Comparison of ENCODE assay signal across 20 mouse cellular contexts in genomic region chr8:105692449-105693182, GRCm38 (mm10). TPM values are rescaled to one million over a fixed set of nuclear protein-coding genes. Genes with fewer than 3 reads are reported as not detected.
DNase-seq lines count a peak whose midpoint lies in the region; ATAC-seq lines count a peak whose summit lies in the region.
"Had no signal": no experiment of that assay in that cellular context is flagged by ENCODE, and none has a peak within 500 bp of the region (broad histone marks: within the 10 kb centered on the region; RNA-seq: fewer than 3 reads in every experiment).

No protein-coding gene starts in this region.

- no peak overlapping the region for H3K4me3 ChIP-seq in forebrain, embryonic 11.5 days (ENCODE audit: low read depth, low read length)
- no peak overlapping the region for H3K4me3 ChIP-seq in forebrain, embryonic 15.5 days
- no peak overlapping the region for H3K4me3 ChIP-seq in hindbrain, embryonic 15.5 days
- H3K4me3 ChIP-seq in hindbrain, embryonic 16.5 days (ENCODE audit: low read length), result no peak overlapping the region
- H3K4me3 ChIP-seq in midbrain, embryonic 13.5 days (replicated peaks), result no peak overlapping the region
- no peak overlapping the region for H3K4me3 ChIP-seq in midbrain, embryonic 16.5 days (ENCODE audit: low read depth, low read length)
- H3K4me3 ChIP-seq: heart, adult 2 months had no signal

- WGBS in forebrain, embryonic 11.5 days, result 96% methylated on average over 11 of the region's 11 CpGs
- 94% methylated on average over 11 of the region's 11 CpGs for WGBS in forebrain, embryonic 15.5 days
- 95% methylated on average over 11 of the region's 11 CpGs for WGBS in hindbrain, embryonic 15.5 days
- 96% methylated on average over 11 of the region's 11 CpGs for WGBS in hindbrain, embryonic 16.5 days
- WGBS in midbrain, embryonic 13.5 days, result 95% methylated on average over 11 of the region's 11 CpGs
- WGBS in midbrain, embryonic 16.5 days, result 94% methylated on average over 11 of the region's 11 CpGs

- H3K27ac ChIP-seq in forebrain, embryonic 11.5 days (ENCODE audit: low read depth, low read length), result no peak overlapping the region
- H3K27ac ChIP-seq in forebrain, embryonic 15.5 days (replicated peaks), result no peak overlapping the region
- H3K27ac ChIP-seq in hindbrain, embryonic 15.5 days (replicated peaks), result 0 out of 2 replicates have a peak overlapping the region, but pooled peaks have one; percentile 93
- H3K27ac ChIP-seq in hindbrain, embryonic 16.5 days (ENCODE audit: low read depth, low read length), result no peak overlapping the region
- no peak overlapping the region for H3K27ac ChIP-seq in midbrain, embryonic 13.5 days
- no peak overlapping the region for H3K27ac ChIP-seq in midbrain, embryonic 16.5 days (ENCODE audit: low read length)
- H3K27ac ChIP-seq: embryonic facial prominence, embryonic 15.5 days; forebrain, embryonic 10.5 days; heart, adult 2 months had no signal

- ATAC-seq in forebrain, embryonic 11.5 days (replicated peaks; ENCODE audit: low FRiP score), result no peak
- ATAC-seq in forebrain, embryonic 15.5 days (replicated peaks), result no peak
- no peak for ATAC-seq in hindbrain, embryonic 15.5 days (ENCODE audit: low FRiP score, low read depth)
- ATAC-seq in hindbrain, embryonic 16.5 days, result no peak
- no peak for ATAC-seq in midbrain, embryonic 13.5 days
- ATAC-seq in midbrain, embryonic 16.5 days, result no peak
- ATAC-seq: inflammation-experienced regulatory T-cells, adult 6 months had no signal

- no peak overlapping the region for H3K9ac ChIP-seq in forebrain, embryonic 11.5 days (ENCODE audit: low read length)
- H3K9ac ChIP-seq in forebrain, embryonic 15.5 days (replicated peaks), result no peak overlapping the region
- no peak overlapping the region for H3K9ac ChIP-seq in hindbrain, embryonic 15.5 days
- H3K9ac ChIP-seq in hindbrain, embryonic 16.5 days (ENCODE audit: low read depth, low read length), result no peak overlapping the region
- H3K9ac ChIP-seq in midbrain, embryonic 13.5 days (replicated peaks), result 0 out of 2 replicates have a peak overlapping the region, but pooled peaks have one; percentile 2
- no peak overlapping the region for H3K9ac ChIP-seq in midbrain, embryonic 16.5 days (ENCODE audit: low read depth, low read length)
- H3K9ac ChIP-seq: embryonic facial prominence, embryonic 15.5 days; heart, embryonic 12.5 days had no signal

- DNase-seq in forebrain, embryonic 11.5 days (ENCODE audit: low spot score), result peak; percentile 47
- DNase-seq: adrenal gland, adult 2 months; adrenal gland, postnatal 25 days; embryo, embryonic 11 days; gastrocnemius, postnatal 10 days; heart, adult 2 months; heart, postnatal 4 days had no signal

- peaks cover 4% of the 10 kb centered on the region; the same call in 1 of the 2 replicates for H3K9me3 ChIP-seq in forebrain, embryonic 11.5 days (ENCODE audit: control insufficient read depth, low read length)
- H3K9me3 ChIP-seq in forebrain, embryonic 15.5 days, result no peaks in the 10 kb centered on the region
- H3K9me3 ChIP-seq in hindbrain, embryonic 15.5 days, result no peaks in the 10 kb centered on the region
- H3K9me3 ChIP-seq in hindbrain, embryonic 16.5 days (ENCODE audit: control insufficient read depth, low read length), result no peaks in the 10 kb centered on the region
- H3K9me3 ChIP-seq in midbrain, embryonic 13.5 days, result no peaks in the 10 kb centered on the region
- no peaks in the 10 kb centered on the region for H3K9me3 ChIP-seq in midbrain, embryonic 16.5 days (replicated peaks; ENCODE audit: control insufficient read depth, low read length, poor library complexity, severe bottlenecking)
- H3K9me3 ChIP-seq: embryonic facial prominence, embryonic 15.5 days; hindbrain, embryonic 12.5 days had no signal

- no peaks in the 10 kb centered on the region; the same call in 1 of the 2 replicates for H3K4me1 ChIP-seq in forebrain, embryonic 11.5 days (replicated peaks; ENCODE audit: control insufficient read depth, insufficient read depth, low read length)
- peaks cover 16% of the 10 kb centered on the region for H3K4me1 ChIP-seq in forebrain, embryonic 15.5 days
- H3K4me1 ChIP-seq in hindbrain, embryonic 15.5 days (replicated peaks), result peaks cover 23% of the 10 kb centered on the region
- peaks cover 9% of the 10 kb centered on the region for H3K4me1 ChIP-seq in hindbrain, embryonic 16.5 days (ENCODE audit: control insufficient read depth, insufficient read depth, low read depth, low read length)
- H3K4me1 ChIP-seq in midbrain, embryonic 13.5 days (replicated peaks), result peaks cover 25% of the 10 kb centered on the region
- peaks cover 15% of the 10 kb centered on the region for H3K4me1 ChIP-seq in midbrain, embryonic 16.5 days (ENCODE audit: control insufficient read depth, insufficient read depth, low read length)

- no peak overlapping the region for H3K4me2 ChIP-seq in forebrain, embryonic 11.5 days (ENCODE audit: low read depth, low read length, severe bottlenecking)
- no peak overlapping the region for H3K4me2 ChIP-seq in forebrain, embryonic 15.5 days (replicated peaks)
- no peak overlapping the region for H3K4me2 ChIP-seq in hindbrain, embryonic 15.5 days
- H3K4me2 ChIP-seq in hindbrain, embryonic 16.5 days (ENCODE audit: low read length), result no peak overlapping the region
- H3K4me2 ChIP-seq in midbrain, embryonic 13.5 days (replicated peaks), result no peak overlapping the region
- no peak overlapping the region for H3K4me2 ChIP-seq in midbrain, embryonic 16.5 days (ENCODE audit: low read length)

- H3K36me3 ChIP-seq in forebrain, embryonic 11.5 days (ENCODE audit: control insufficient read depth, insufficient read depth, low read length), result no peaks in the 10 kb centered on the region; the same call in 1 of the 2 replicates
- peaks cover 17% of the 10 kb centered on the region for H3K36me3 ChIP-seq in forebrain, embryonic 15.5 days
- peaks cover 22% of the 10 kb centered on the region for H3K36me3 ChIP-seq in hindbrain, embryonic 15.5 days
- peaks cover 10% of the 10 kb centered on the region for H3K36me3 ChIP-seq in hindbrain, embryonic 16.5 days (ENCODE audit: control insufficient read depth, insufficient read depth, low read length)
- peaks cover 25% of the 10 kb centered on the region for H3K36me3 ChIP-seq in midbrain, embryonic 13.5 days
- H3K36me3 ChIP-seq in midbrain, embryonic 16.5 days (ENCODE audit: control insufficient read depth, insufficient read depth, low read length), result peaks cover 14% of the 10 kb centered on the region

- H3K27me3 ChIP-seq in forebrain, embryonic 11.5 days (ENCODE audit: control insufficient read depth, insufficient read depth, low read length), result no peaks in the 10 kb centered on the region; the same call in 1 of the 2 replicates
- H3K27me3 ChIP-seq in forebrain, embryonic 15.5 days, result no peaks in the 10 kb centered on the region
- H3K27me3 ChIP-seq in hindbrain, embryonic 15.5 days, result no peaks in the 10 kb centered on the region
- no peaks in the 10 kb centered on the region for H3K27me3 ChIP-seq in hindbrain, embryonic 16.5 days (replicated peaks; ENCODE audit: control insufficient read depth, insufficient read depth, low read length)
- H3K27me3 ChIP-seq in midbrain, embryonic 13.5 days, result no peaks in the 10 kb centered on the region
- H3K27me3 ChIP-seq in midbrain, embryonic 16.5 days (ENCODE audit: control insufficient read depth, insufficient read depth, low read depth, low read length), result no peaks in the 10 kb centered on the region
- H3K27me3 ChIP-seq: hindbrain, embryonic 12.5 days had no signal

RNA-seq across cellular contexts. Expression of gene Carmil2, which starts 6.5 kb away (rescaled TPM):
- polyA plus RNA-seq in forebrain, embryonic 11.5 days (2014; fragmentation: Nextera tagmentation; extraction: Ambion mirVana), result 1.8 and 2.0 TPM in 2 replicates
- 12.1 and 12.3 TPM in 2 replicates for polyA plus RNA-seq in forebrain, embryonic 15.5 days (2015; fragmentation: Nextera tagmentation; extraction: Ambion mirVana)
- 23.5 and 28.7 TPM in 2 replicates for polyA plus RNA-seq in hindbrain, embryonic 15.5 days (2015; fragmentation: Nextera tagmentation; extraction: Ambion mirVana)
- polyA plus RNA-seq in hindbrain, embryonic 16.5 days (2015; fragmentation: Nextera tagmentation; extraction: Ambion mirVana), result 22.0 and 22.1 TPM in 2 replicates
- 11.0 and 12.5 TPM in 2 replicates for polyA plus RNA-seq in midbrain, embryonic 13.5 days (2015; fragmentation: Nextera tagmentation; extraction: Ambion mirVana)
- polyA plus RNA-seq in midbrain, embryonic 16.5 days (2015; fragmentation: Nextera tagmentation; extraction: Ambion mirVana), result 22.9 and 23.0 TPM in 2 replicates

RNA-seq across cellular contexts. Expression of gene Acd, which starts 8.3 kb away (rescaled TPM):
- polyA plus RNA-seq in forebrain, embryonic 11.5 days (2014; fragmentation: Nextera tagmentation; extraction: Ambion mirVana), result 76.9 and 83.6 TPM in 2 replicates
- polyA plus RNA-seq in forebrain, embryonic 15.5 days (2015; fragmentation: Nextera tagmentation; extraction: Ambion mirVana), result 105 and 107 TPM in 2 replicates
- 85.1 and 92.6 TPM in 2 replicates for polyA plus RNA-seq in hindbrain, embryonic 15.5 days (2015; fragmentation: Nextera tagmentation; extraction: Ambion mirVana)
- 91.7 and 96.4 TPM in 2 replicates for polyA plus RNA-seq in hindbrain, embryonic 16.5 days (2015; fragmentation: Nextera tagmentation; extraction: Ambion mirVana)
- 94.7 and 101 TPM in 2 replicates for polyA plus RNA-seq in midbrain, embryonic 13.5 days (2015; fragmentation: Nextera tagmentation; extraction: Ambion mirVana)
- polyA plus RNA-seq in midbrain, embryonic 16.5 days (2015; fragmentation: Nextera tagmentation; extraction: Ambion mirVana), result 95.6 and 97.6 TPM in 2 replicates

RNA-seq across cellular contexts. Expression of gene Pard6a, which starts 8.3 kb away (rescaled TPM):
- polyA plus RNA-seq in forebrain, embryonic 11.5 days (2014; fragmentation: Nextera tagmentation; extraction: Ambion mirVana), result 24.9 and 25.1 TPM in 2 replicates
- polyA plus RNA-seq in forebrain, embryonic 15.5 days (2015; fragmentation: Nextera tagmentation; extraction: Ambion mirVana), result 47.1 and 52.0 TPM in 2 replicates
- 55.1 and 57.1 TPM in 2 replicates for polyA plus RNA-seq in hindbrain, embryonic 15.5 days (2015; fragmentation: Nextera tagmentation; extraction: Ambion mirVana)
- 62.5 and 63.8 TPM in 2 replicates for polyA plus RNA-seq in hindbrain, embryonic 16.5 days (2015; fragmentation: Nextera tagmentation; extraction: Ambion mirVana)
- 42.5 and 43.6 TPM in 2 replicates for polyA plus RNA-seq in midbrain, embryonic 13.5 days (2015; fragmentation: Nextera tagmentation; extraction: Ambion mirVana)
- polyA plus RNA-seq in midbrain, embryonic 16.5 days (2015; fragmentation: Nextera tagmentation; extraction: Ambion mirVana), result 50.2 and 57.9 TPM in 2 replicates

RNA-seq across cellular contexts. Expression of gene 4933405L10Rik, which starts 14.8 kb away (rescaled TPM):
- polyA plus RNA-seq in forebrain, embryonic 11.5 days (2014; fragmentation: Nextera tagmentation; extraction: Ambion mirVana), result 0.36 TPM in 1 of 2 replicates, not detected in the other
- 0.15 TPM in 1 of 2 replicates, not detected in the other for polyA plus RNA-seq in forebrain, embryonic 15.5 days (2015; fragmentation: Nextera tagmentation; extraction: Ambion mirVana)
- polyA plus RNA-seq in hindbrain, embryonic 15.5 days (2015; fragmentation: Nextera tagmentation; extraction: Ambion mirVana), result 0.20 and 0.23 TPM in 2 replicates
- polyA plus RNA-seq in hindbrain, embryonic 16.5 days (2015; fragmentation: Nextera tagmentation; extraction: Ambion mirVana), result 0.15 and 0.24 TPM in 2 replicates
- 0.13 and 0.31 TPM in 2 replicates for polyA plus RNA-seq in midbrain, embryonic 13.5 days (2015; fragmentation: Nextera tagmentation; extraction: Ambion mirVana)
- 0.28 and 0.45 TPM in 2 replicates for polyA plus RNA-seq in midbrain, embryonic 16.5 days (2015; fragmentation: Nextera tagmentation; extraction: Ambion mirVana)
- polyA plus RNA-seq: adrenal gland, adult 2 months; erythroblast, embryonic 14.5 days; heart, adult 2 months; heart, embryonic 12.5 days; heart, embryonic 16.5 days; inflammation-experienced regulatory T-cells, adult 6 months; intestine, postnatal 0 days had no signal

RNA-seq across cellular contexts. Expression of gene Enkd1, which starts 15.4 kb away (rescaled TPM):
- 43.0 and 44.4 TPM in 2 replicates for polyA plus RNA-seq in forebrain, embryonic 11.5 days (2014; fragmentation: Nextera tagmentation; extraction: Ambion mirVana)
- 17.3 and 19.3 TPM in 2 replicates for polyA plus RNA-seq in forebrain, embryonic 15.5 days (2015; fragmentation: Nextera tagmentation; extraction: Ambion mirVana)
- polyA plus RNA-seq in hindbrain, embryonic 15.5 days (2015; fragmentation: Nextera tagmentation; extraction: Ambion mirVana), result 15.7 and 16.6 TPM in 2 replicates
- polyA plus RNA-seq in hindbrain, embryonic 16.5 days (2015; fragmentation: Nextera tagmentation; extraction: Ambion mirVana), result 17.7 and 17.9 TPM in 2 replicates
- polyA plus RNA-seq in midbrain, embryonic 13.5 days (2015; fragmentation: Nextera tagmentation; extraction: Ambion mirVana), result 14.4 and 15.9 TPM in 2 replicates
- 14.9 and 16.5 TPM in 2 replicates for polyA plus RNA-seq in midbrain, embryonic 16.5 days (2015; fragmentation: Nextera tagmentation; extraction: Ambion mirVana)
